Mouse (Mus musculus): Measurements from ENCODE around the gene Tmem256. TPM values are rescaled to one million over a fixed set of nuclear protein-coding genes. Genes with fewer than 3 reads are reported as not detected.
A peak's percentile ranks its signal among the peaks of the same experiment; 100 is the strongest.

The Tmem256 gene
- polyA plus RNA-seq, 1 experiment from 2014 or later: 312 TPM

DNA sequence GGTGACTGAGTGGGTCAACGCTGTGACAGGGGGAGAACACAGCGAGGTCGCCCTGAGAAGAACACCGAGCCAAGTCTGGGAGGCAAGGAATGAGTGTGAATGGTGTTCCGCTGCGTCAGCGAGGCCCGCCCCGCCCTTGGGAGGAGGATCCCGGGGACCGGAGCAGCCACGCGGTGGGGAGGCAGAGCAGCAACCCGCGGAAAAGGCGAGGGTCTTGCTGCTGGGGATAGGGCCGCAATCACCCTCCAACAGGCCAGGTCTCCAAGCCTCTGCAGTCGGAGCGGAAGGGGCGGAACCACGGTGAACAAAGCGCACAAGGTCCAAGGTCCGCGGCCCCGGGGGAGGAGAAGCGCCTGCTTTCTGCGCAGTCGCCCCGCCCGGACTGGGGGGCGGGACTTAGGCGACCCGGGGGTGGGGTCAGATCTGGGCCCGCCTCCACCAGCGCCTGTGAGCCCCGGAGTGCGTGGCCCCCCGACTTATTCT, 7.9 kb downstream of the Tmem256 start, which contains the start of gene Plscr3:
Plscr3 (plus strand) TSS at position 179 of the 483 bp plus-strand sequence.
- Histone ChIP-seq H3K27ac (ENCODE audit: low read length) (peak within 1 kb of the TSS; percentile 96), H3K27me3 (ENCODE audit: control insufficient read depth, insufficient read depth, low read depth, low read length) (no peaks in the 10 kb centered on the region), H3K4me1 (ENCODE audit: control insufficient read depth, insufficient read depth, low read length) (peaks cover 22% of the 10 kb centered on the region), H3K9ac (ENCODE audit: low read depth, low read length) (peak within 1 kb of the TSS; percentile 88), H3K4me3 (ENCODE audit: low read depth, low read length) (peak within 1 kb of the TSS; percentile 65), H3K4me2 (ENCODE audit: low read length) (peak within 1 kb of the TSS; percentile 94), H3K9me3 (replicated peaks; ENCODE audit: control insufficient read depth, low read length, poor library complexity, severe bottlenecking) (no peaks in the 10 kb centered on the region), H3K36me3 (ENCODE audit: control insufficient read depth, insufficient read depth, low read length) (peaks cover 22% of the 10 kb centered on the region)
- under 1% methylated on average over 35 of the region's 38 CpGs for WGBS
- ATAC-seq: peak; percentile 89

DNA sequence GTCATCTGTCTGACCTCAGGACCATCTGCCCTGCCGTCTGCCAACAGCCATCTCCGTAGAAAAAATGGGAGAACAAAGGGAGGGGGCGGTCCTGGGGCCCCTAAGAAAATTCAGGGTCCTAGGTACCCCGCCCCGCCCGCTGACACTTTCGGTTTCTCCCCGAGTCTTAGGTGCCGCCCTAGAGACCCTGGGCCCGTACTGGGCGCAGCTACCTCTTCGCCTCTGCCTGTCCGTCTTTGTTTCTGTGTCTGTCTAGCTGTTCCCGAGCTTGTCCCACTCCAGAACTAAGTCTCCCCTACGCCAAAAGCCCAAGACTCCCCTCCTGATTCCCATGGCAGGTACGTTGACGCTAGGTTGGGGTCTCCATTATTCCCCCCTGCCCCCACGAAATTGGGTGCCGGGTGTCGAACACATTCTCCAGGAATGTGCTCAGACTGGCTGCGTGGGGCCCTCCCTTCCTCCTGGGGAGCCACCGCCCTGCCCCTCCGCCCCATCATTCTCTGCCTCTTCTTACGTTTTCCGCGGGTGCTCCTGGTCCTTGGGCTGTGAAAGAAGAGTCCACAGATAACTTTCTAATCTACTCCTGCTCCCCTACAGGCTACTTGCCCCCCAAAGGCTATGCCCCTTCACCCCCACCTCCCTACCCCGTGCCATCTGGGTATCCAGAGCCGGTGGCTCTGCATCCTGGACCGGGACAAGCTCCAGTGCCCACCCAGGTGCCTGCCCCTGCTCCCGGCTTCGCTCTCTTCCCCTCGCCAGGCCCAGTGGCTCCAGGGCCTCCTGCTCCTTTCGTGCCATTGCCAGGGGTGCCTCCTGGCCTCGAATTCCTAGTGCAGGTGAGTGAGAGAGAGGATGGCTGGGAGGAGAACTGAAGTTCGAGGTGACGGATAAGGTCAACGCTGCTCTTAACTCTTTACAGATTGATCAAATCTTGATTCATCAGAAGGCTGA, 8.7 kb downstream of the Tmem256 start:
- Histone ChIP-seq H3K4me2 (ENCODE audit: low read length) (peak overlapping the region; percentile 94), H3K9me3 (replicated peaks; ENCODE audit: control insufficient read depth, low read length, poor library complexity, severe bottlenecking) (no peaks in the 10 kb centered on the region), H3K9ac (ENCODE audit: low read depth, low read length) (peak overlapping the region; percentile 88), H3K4me3 (ENCODE audit: low read depth, low read length) (peak overlapping the region; percentile 65), H3K27me3 (ENCODE audit: control insufficient read depth, insufficient read depth, low read depth, low read length) (no peaks in the 10 kb centered on the region), H3K36me3 (ENCODE audit: control insufficient read depth, insufficient read depth, low read length) (peaks cover 29% of the 10 kb centered on the region), H3K4me1 (ENCODE audit: control insufficient read depth, insufficient read depth, low read length) (peaks cover 22% of the 10 kb centered on the region), H3K27ac (ENCODE audit: low read length) (peak overlapping the region; percentile 96)
- ATAC-seq: peak; percentile 47
- WGBS: 10% methylated on average over 36 of the region's 37 CpGs

DNA sequence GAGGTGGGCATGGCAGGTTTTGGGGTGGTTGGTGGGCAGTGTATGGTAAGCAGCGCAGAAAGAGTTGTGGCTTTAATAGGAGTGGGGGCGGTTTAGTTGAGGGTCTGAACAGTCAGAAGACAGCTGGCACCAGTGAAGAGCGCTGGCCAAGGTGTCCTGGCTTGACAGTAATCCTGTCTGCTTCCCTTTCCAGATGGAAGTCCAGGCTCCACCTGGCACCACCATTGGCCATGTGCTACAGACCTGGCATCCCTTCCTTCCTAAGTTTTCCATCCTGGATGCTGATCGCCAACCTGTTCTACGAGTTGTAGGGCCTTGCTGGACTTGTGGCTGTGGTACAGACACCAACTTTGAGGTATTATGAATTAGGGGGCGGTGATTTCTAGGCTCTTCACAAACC, 9.7 kb downstream of the Tmem256 start:
- 93% methylated on average over 6 of the region's 6 CpGs for WGBS

DNA sequence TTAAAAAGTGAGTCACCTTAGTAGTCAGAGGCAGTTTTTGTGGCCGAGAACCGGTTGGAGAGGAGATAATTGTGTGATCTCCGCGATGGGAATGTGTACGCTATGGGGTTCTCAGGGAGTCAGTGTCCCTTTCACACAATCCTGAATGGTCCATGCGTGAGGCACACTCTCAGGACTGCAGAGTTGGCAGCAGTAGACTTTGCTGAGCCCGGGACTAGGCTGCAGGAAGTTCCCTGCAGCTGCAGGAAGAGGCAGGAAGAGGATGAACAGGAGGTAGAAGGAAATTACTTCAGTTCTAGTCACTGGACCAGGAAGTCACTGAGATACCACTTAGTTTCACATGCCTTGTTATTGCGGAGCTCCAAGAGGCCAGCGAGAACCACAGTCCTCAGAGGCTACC, 10.8 kb downstream of the Tmem256 start:
- H3K4me3 ChIP-seq (ENCODE audit: low read depth, low read length): no peak overlapping the region
- H3K4me1 ChIP-seq (ENCODE audit: control insufficient read depth, insufficient read depth, low read length): peaks cover 22% of the 10 kb centered on the region
- no peaks in the 10 kb centered on the region for H3K27me3 ChIP-seq (ENCODE audit: control insufficient read depth, insufficient read depth, low read depth, low read length)
- peaks cover 32% of the 10 kb centered on the region for H3K36me3 ChIP-seq (ENCODE audit: control insufficient read depth, insufficient read depth, low read length)
- ATAC-seq: no peak
- no peak overlapping the region for H3K9ac ChIP-seq (ENCODE audit: low read depth, low read length)
- no peaks in the 10 kb centered on the region for H3K9me3 ChIP-seq (replicated peaks; ENCODE audit: control insufficient read depth, low read length, poor library complexity, severe bottlenecking)
- no peak overlapping the region for H3K27ac ChIP-seq (ENCODE audit: low read length)
- WGBS: 91% methylated on average over 9 of the region's 9 CpGs
- H3K4me2 ChIP-seq (ENCODE audit: low read length): no peak overlapping the region

More for the DNA sequence above, 9.7 kb downstream of the Tmem256 start:
- ATAC-seq: no peak
- H3K4me2 ChIP-seq (ENCODE audit: low read length): peak overlapping the region; percentile 94
- peaks cover 32% of the 10 kb centered on the region for H3K36me3 ChIP-seq (ENCODE audit: control insufficient read depth, insufficient read depth, low read length)
- no peaks in the 10 kb centered on the region for H3K27me3 ChIP-seq (ENCODE audit: control insufficient read depth, insufficient read depth, low read depth, low read length)
- H3K9ac ChIP-seq (ENCODE audit: low read depth, low read length): peak overlapping the region; percentile 88; the same call in 1 of the 2 replicates
- no peak overlapping the region for H3K4me3 ChIP-seq (ENCODE audit: low read depth, low read length)
- H3K4me1 ChIP-seq (ENCODE audit: control insufficient read depth, insufficient read depth, low read length): peaks cover 22% of the 10 kb centered on the region
- no peaks in the 10 kb centered on the region for H3K9me3 ChIP-seq (replicated peaks; ENCODE audit: control insufficient read depth, low read length, poor library complexity, severe bottlenecking)
- H3K27ac ChIP-seq (ENCODE audit: low read length): no peak overlapping the region

DNA sequence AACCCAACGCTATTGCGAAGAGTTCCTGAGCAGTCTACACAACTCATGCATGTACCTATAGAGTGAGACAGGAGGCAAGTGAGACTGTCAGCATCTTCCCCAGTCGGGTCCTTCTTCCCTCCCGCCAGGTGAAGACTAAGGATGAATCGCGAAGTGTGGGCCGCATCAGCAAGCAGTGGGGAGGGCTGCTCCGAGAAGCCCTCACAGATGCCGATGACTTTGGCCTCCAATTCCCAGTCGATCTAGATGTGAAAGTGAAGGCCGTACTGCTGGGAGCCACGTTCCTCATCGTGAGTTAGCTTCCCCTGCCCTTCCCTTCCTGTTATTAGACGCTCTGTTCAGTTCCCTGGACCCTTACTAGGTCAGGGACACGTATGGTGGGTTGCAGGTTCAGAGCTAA, 11.6 kb downstream of the Tmem256 start:
- Histone ChIP-seq H3K9me3 (replicated peaks; ENCODE audit: control insufficient read depth, low read length, poor library complexity, severe bottlenecking) (no peaks in the 10 kb centered on the region), H3K36me3 (ENCODE audit: control insufficient read depth, insufficient read depth, low read length) (peaks cover 32% of the 10 kb centered on the region), H3K27ac (ENCODE audit: low read length) (no peak overlapping the region), H3K4me2 (ENCODE audit: low read length) (no peak overlapping the region), H3K9ac (ENCODE audit: low read depth, low read length) (no peak overlapping the region), H3K4me1 (ENCODE audit: control insufficient read depth, insufficient read depth, low read length) (peaks cover 22% of the 10 kb centered on the region), H3K27me3 (ENCODE audit: control insufficient read depth, insufficient read depth, low read depth, low read length) (no peaks in the 10 kb centered on the region), H3K4me3 (ENCODE audit: low read depth, low read length) (no peak overlapping the region)
- no peak for ATAC-seq
- 92% methylated on average over 15 of the region's 15 CpGs for WGBS

DNA sequence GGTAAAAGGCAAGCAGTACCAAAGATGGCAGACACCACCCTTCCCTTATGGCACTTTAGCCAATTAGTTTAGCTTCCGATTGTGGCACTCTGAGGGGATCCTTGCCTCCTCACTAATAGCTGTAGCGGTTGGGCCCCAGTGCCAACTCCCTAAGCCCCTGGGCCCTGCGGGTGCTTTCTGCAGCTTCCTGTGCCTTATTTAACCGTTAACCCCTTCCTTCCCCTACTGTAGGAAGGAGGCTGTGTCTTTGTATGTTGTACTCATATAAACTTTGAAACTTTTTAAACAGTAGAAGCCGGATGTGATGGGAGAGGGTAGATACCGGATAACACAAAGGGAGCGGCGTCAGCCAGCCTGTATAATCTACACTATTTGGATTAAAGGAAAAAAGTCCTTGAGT, 12.4 kb downstream of the Tmem256 start:
- Histone ChIP-seq H3K4me2 (ENCODE audit: low read length) (no peak overlapping the region), H3K4me1 (ENCODE audit: control insufficient read depth, insufficient read depth, low read length) (peaks cover 15% of the 10 kb centered on the region), H3K36me3 (ENCODE audit: control insufficient read depth, insufficient read depth, low read length) (peaks cover 32% of the 10 kb centered on the region), H3K9ac (ENCODE audit: low read depth, low read length) (no peak overlapping the region), H3K4me3 (ENCODE audit: low read depth, low read length) (no peak overlapping the region), H3K27me3 (ENCODE audit: control insufficient read depth, insufficient read depth, low read depth, low read length) (no peaks in the 10 kb centered on the region), H3K9me3 (replicated peaks; ENCODE audit: control insufficient read depth, low read length, poor library complexity, severe bottlenecking) (no peaks in the 10 kb centered on the region), H3K27ac (ENCODE audit: low read length) (no peak overlapping the region)
- ATAC-seq: no peak
- 74% methylated on average over 8 of the region's 8 CpGs for WGBS

DNA sequence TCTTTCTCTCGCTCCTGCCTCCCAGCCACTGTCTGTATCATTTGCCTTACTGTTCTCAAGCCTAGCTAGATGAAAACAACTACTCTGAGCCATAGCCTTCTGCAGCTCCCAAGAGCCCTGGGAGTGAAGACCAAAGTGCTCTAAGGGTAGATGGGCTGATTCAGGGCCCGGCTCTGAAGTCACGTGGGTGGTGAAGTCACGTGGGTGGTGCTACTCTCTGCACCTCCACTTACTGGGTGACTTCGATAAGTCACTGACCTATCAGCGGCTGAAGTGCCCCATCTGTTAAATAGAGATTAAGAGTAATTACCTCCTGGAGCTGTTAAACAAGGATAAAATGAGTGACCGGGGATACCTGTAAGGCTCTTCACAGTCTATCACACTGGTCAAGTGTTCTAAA, 15.7 kb downstream of the Tmem256 start:
- H3K4me2 ChIP-seq (ENCODE audit: low read length): no peak overlapping the region
- H3K36me3 ChIP-seq (ENCODE audit: control insufficient read depth, insufficient read depth, low read length): peaks cover 27% of the 10 kb centered on the region
- WGBS: 69% methylated on average over 7 of the region's 7 CpGs
- peaks cover 11% of the 10 kb centered on the region for H3K27me3 ChIP-seq (ENCODE audit: control insufficient read depth, insufficient read depth, low read depth, low read length)
- no peaks in the 10 kb centered on the region for H3K9me3 ChIP-seq (replicated peaks; ENCODE audit: control insufficient read depth, low read length, poor library complexity, severe bottlenecking)
- no peak overlapping the region for H3K9ac ChIP-seq (ENCODE audit: low read depth, low read length)
- no peak overlapping the region for H3K4me3 ChIP-seq (ENCODE audit: low read depth, low read length)
- ATAC-seq: no peak
- no peaks in the 10 kb centered on the region for H3K4me1 ChIP-seq (ENCODE audit: control insufficient read depth, insufficient read depth, low read length)
- H3K27ac ChIP-seq (ENCODE audit: low read length): no peak overlapping the region

DNA sequence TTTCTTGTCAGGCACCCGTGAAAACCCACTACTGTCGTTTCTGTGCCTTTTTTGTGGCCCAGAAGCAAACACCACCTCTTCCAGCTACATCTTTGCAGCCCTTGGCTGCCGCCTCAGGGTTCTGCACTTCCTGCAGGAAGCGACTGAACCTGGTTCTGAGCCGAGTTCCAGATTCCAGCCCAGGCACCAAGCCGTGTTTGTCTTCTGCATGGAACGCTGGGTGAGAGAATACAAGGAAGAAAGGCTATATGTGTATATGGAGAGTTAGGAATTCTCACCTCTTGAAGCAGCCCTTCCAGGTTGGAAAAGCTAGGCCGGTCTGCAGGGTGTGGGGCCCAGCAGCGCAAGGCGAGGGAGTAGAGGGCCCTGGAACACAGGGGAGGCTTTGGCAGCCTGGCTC, 16.4 kb downstream of the Tmem256 start:
- Histone ChIP-seq H3K9me3 (replicated peaks; ENCODE audit: control insufficient read depth, low read length, poor library complexity, severe bottlenecking) (no peaks in the 10 kb centered on the region), H3K27ac (ENCODE audit: low read length) (no peak overlapping the region), H3K4me1 (ENCODE audit: control insufficient read depth, insufficient read depth, low read length) (no peaks in the 10 kb centered on the region), H3K4me3 (ENCODE audit: low read depth, low read length) (no peak overlapping the region), H3K4me2 (ENCODE audit: low read length) (no peak overlapping the region), H3K27me3 (ENCODE audit: control insufficient read depth, insufficient read depth, low read depth, low read length) (peaks cover 11% of the 10 kb centered on the region), H3K36me3 (ENCODE audit: control insufficient read depth, insufficient read depth, low read length) (peaks cover 21% of the 10 kb centered on the region), H3K9ac (ENCODE audit: low read depth, low read length) (no peak overlapping the region)
- no peak for ATAC-seq
- WGBS: 84% methylated on average over 10 of the region's 10 CpGs

DNA sequence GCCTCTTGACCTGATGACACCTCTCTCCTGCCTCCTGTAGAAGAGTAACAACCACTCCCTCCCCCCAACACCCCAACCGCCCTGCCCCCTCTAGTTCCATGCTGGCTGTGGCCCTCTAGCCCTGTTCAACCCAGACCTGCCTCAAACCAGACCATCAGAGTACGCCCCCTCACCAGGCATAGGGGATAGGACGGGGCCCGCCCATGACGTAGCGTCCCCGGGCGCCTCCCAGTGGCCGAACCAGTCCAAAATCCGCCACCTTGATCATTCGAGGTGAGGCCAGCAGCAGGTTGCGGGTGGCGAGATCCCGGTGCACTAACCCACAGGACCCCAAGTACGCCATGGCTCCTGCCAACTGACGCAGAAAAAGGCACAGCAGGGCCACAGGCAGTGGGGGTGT, 17.0 kb downstream of the Tmem256 start:
- 16% methylated on average over 16 of the region's 16 CpGs for WGBS
- Histone ChIP-seq H3K36me3 (ENCODE audit: control insufficient read depth, insufficient read depth, low read length) (peaks cover 14% of the 10 kb centered on the region), H3K27me3 (ENCODE audit: control insufficient read depth, insufficient read depth, low read depth, low read length) (peaks cover 11% of the 10 kb centered on the region), H3K4me1 (ENCODE audit: control insufficient read depth, insufficient read depth, low read length) (no peaks in the 10 kb centered on the region), H3K4me2 (ENCODE audit: low read length) (no peak overlapping the region), H3K27ac (ENCODE audit: low read length) (no peak overlapping the region), H3K9me3 (replicated peaks; ENCODE audit: control insufficient read depth, low read length, poor library complexity, severe bottlenecking) (no peaks in the 10 kb centered on the region), H3K4me3 (ENCODE audit: low read depth, low read length) (no peak overlapping the region), H3K9ac (ENCODE audit: low read depth, low read length) (no peak overlapping the region)
- 0 out of 2 replicates have a peak, but pooled peaks have one; percentile 50 for ATAC-seq

All from midbrain, embryonic 16.5 days (tissue).